Mouse (Mus musculus) G1E (cell line): ENCODE results near the gene Wwox. TPM values are rescaled to one million over a fixed set of nuclear protein-coding genes. Genes with fewer than 3 reads are reported as not detected.

Source experiments
- ATAC-seq: 2 replicates; pipeline ENCODE4 v1.8.0; 2016; ENCODE audit warnings: mild to moderate bottlenecking; ENCODE audit not compliant: insufficient number of reproducible peaks, poor library complexity, low FRiP score, severe bottlenecking; ENCODE audit errors: extremely low read depth
- DNase-seq: peaks from one replicate; pipeline ENCODE4 v3.0.0; 2012; ENCODE audit warnings: low spot score
- H3K27me3 ChIP-seq: 2 replicates; pipeline ENCODE4 v1.6.1; 2012; ENCODE audit warnings: mild to moderate bottlenecking, low read length, inconsistent platforms; ENCODE audit not compliant: insufficient read depth
- H3K36me3 ChIP-seq: replicated peaks from 2 replicates; pipeline ENCODE3; 2012; ENCODE audit warnings: mild to moderate bottlenecking, inconsistent platforms
- H3K4me1 ChIP-seq: 2 replicates; pipeline ENCODE4 v1.6.1; 2012; ENCODE audit warnings: low read depth, low read length, inconsistent platforms, mixed read lengths; ENCODE audit not compliant: insufficient read depth
- H3K4me3 ChIP-seq: 2 replicates; pipeline ENCODE4 v1.5.1; 2012; ENCODE audit warnings: low read depth, mild to moderate bottlenecking, inconsistent platforms, low read length, moderate library complexity, mixed read lengths
- H3K9me3 ChIP-seq: replicated peaks from 2 replicates; pipeline ENCODE4 v1.6.1; 2012; ENCODE audit warnings: inconsistent platforms
- CTCF ChIP-seq: IDR thresholded peaks from 2 replicates; pipeline ENCODE4 v1.5.1; 2012; ENCODE audit warnings: low read depth, low read length, inconsistent platforms, mixed read lengths
- GATA1 ChIP-seq: IDR thresholded peaks from 2 replicates; pipeline ENCODE4 v1.6.1; 2012; ENCODE audit warnings: borderline replicate concordance, low read length, inconsistent platforms, mixed read lengths
- GATA2 ChIP-seq: IDR thresholded peaks from 2 replicates; pipeline ENCODE4 v1.6.1; 2012; ENCODE audit warnings: low read depth, low read length, inconsistent platforms, borderline replicate concordance
- POLR2AphosphoS5 ChIP-seq: IDR thresholded peaks from 2 replicates; pipeline ENCODE4 v1.6.1; 2012; ENCODE audit warnings: low read depth, low read length, inconsistent platforms; ENCODE audit not compliant: insufficient replicate concordance
- TAL1 ChIP-seq: conservative IDR thresholded peaks from 2 replicates; pipeline ENCODE4 v1.6.1; 2012; ENCODE audit warnings: low read depth, low read length, inconsistent platforms, mixed read lengths
- polyA plus RNA-seq: library from polyadenylated mRNA; stranded (reverse); fragments of >175 nt; gene quantifications from 2 replicates; pipeline ENCODE4 v1.2.3, GENCODE M21; 2012
- total RNA-seq, 2 experiments: library from RNA; stranded (forward) in 1 of 2; stranded (reverse) in 1 of 2; fragments of 200-1000 nt in 1 of 2; fragments of >200 nt in 1 of 2; fragmentation: Nextera tagmentation in 1 of 2; gene quantifications; 2 replicates each; pipeline ENCODE4 v1.2.3; 2014 to 2017

Wwox gene
- total and polyA plus RNA-seq, 3 experiments = 5.8 to 33.9 (median 7.2) TPM

DNA sequence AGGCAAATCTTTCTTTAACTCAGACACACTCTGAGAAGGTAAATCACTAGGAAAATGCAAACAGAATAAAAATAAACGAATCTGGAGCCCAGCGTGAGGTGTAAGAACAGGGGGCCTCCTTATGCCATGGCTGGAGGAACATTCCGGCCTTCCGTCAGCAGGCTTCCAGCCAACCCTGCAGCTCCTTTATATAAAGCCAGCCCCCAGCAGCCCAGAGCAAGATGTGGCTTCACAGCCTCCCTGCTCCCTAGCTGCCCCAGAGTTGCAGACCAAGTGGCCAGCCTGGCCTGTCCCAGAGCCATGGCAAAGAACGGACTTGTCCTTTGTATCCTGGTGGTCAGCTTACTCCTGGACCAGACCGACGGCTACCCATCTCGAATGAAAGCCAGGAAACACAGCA is 21.7 kb upstream of the Wwox start, which contains the start of gene Clec3a:
Clec3a (plus strand) TSS at position 301 of the 400 bp plus-strand sequence.
- H3K36me3 ChIP-seq = no peaks in the 10 kb centered on the region
- no peak for DNase-seq
- TF ChIP-seq GATA1 (no peak), TAL1 (no peak), POLR2AphosphoS5 (no peak), CTCF (no peak), GATA2 (no peak)
- peaks cover 21% of the 10 kb centered on the region for H3K9me3 ChIP-seq
- no peaks in the 10 kb centered on the region for H3K4me1 ChIP-seq
- ATAC-seq = no peak
- no peak within 1 kb of the TSS for H3K4me3 ChIP-seq
- no peaks in the 10 kb centered on the region for H3K27me3 ChIP-seq

DNA sequence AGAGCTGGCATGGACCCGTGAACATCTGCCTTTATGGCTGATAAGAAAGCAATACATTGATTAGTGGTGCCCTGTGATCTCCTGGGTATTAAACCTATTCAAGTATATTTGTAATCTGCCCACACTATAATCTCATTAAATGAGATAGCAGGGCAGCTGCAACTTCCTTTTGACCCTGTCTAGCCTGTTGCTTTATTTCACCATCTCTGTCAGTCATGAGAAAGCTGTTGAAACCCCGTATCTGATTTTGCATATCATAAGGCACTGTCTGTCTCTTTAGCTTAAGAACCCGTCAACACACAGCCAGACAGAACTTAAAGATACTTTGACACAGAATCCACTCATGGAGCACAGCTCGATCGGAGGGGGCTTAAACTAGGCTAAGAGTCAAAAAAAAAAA is 21.0 kb upstream of the Wwox start:
- Histone ChIP-seq H3K4me1 (no peaks in the 10 kb centered on the region), H3K36me3 (no peaks in the 10 kb centered on the region), H3K27me3 (no peaks in the 10 kb centered on the region), H3K4me3 (no peak overlapping the region), H3K9me3 (peaks cover 22% of the 10 kb centered on the region)
- ATAC-seq (no peak), DNase-seq (no peak)
- TF ChIP-seq TAL1 = no peak
- TF ChIP-seq POLR2AphosphoS5 = no peak
- TF ChIP-seq GATA1 = no peak
- TF ChIP-seq GATA2 = no peak
- TF ChIP-seq CTCF = no peak

DNA sequence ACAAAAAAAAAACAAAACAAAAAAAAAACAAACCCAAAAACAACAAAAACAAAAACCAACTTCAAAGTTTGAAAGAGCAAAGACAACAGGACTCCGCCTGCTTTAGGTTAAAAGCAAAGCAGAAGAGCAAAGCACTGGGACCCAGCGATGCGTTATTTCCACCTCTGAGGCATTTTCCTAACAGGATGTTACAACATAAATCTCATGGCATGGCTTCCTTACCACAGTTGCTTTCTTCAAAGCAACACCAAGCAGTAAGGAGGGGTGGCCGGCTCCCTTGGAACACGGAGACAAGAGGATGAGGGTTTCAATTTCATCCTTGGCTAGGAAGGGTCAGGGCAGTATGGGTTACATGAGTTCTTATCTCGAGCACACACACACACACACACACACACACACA is 20.6 kb upstream of the Wwox start:
- TF ChIP-seq GATA2 (no peak), TAL1 (no peak), POLR2AphosphoS5 (no peak), CTCF (no peak), GATA1 (no peak)
- Histone ChIP-seq H3K4me3 (no peak overlapping the region), H3K36me3 (no peaks in the 10 kb centered on the region), H3K27me3 (no peaks in the 10 kb centered on the region), H3K4me1 (no peaks in the 10 kb centered on the region), H3K9me3 (peaks cover 26% of the 10 kb centered on the region)
- DNase-seq (no peak), ATAC-seq (no peak)

DNA sequence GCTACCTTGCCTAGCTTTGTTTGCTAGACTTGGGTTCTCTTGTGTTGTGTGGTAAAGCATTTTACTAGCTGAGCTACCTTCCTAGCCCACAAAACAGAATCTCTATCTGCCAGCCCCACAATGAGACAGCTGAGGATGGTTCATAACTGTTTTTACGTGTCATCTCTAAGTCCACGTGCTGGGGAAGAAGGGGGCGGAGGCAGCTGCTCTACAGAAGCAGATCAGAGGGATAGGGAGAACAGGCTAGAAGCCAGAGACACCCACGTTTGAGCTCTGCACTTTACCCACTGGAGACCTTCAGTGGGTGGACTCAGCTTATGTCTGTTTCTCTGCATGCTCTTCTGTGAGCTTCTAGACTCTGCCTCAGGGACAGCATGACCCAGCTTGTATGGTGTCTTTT is 17.9 kb upstream of the Wwox start:
- Histone ChIP-seq H3K36me3 (no peaks in the 10 kb centered on the region), H3K4me1 (no peaks in the 10 kb centered on the region), H3K27me3 (no peaks in the 10 kb centered on the region), H3K9me3 (peaks cover 31% of the 10 kb centered on the region), H3K4me3 (no peak overlapping the region)
- TF ChIP-seq GATA2 (no peak), TAL1 (no peak), POLR2AphosphoS5 (no peak), GATA1 (no peak), CTCF (no peak)
- DNase-seq (no peak), ATAC-seq (no peak)

DNA sequence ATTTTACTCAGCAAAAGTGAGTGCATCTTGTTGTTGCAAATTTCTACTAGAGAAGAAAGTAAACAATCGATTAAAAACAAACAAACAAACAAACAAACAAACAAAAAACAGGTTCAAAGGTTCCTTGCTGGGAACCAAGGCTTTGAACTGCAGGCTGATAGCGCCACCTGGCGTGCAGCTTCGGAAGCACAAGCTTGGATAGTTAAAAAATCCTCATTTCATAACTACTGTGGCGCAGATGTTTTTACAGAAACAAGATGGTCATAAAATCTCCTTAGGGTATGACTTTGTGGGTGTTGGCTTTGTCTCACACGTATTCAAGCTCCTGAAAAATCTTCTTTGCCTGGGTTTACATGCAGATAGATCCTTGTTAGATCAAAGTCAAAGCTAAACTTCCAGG is 1.2 kb upstream of the Wwox start:
- TF ChIP-seq GATA1 (no peak), CTCF (peak; percentile 62; the same call in 1 of the 2 replicates)
- Histone ChIP-seq H3K4me1 (peaks cover 27% of the 10 kb centered on the region), H3K9me3 (no peaks in the 10 kb centered on the region), H3K27me3 (no peaks in the 10 kb centered on the region), H3K4me3 (no peak overlapping the region), H3K36me3 (peaks cover 16% of the 10 kb centered on the region)
- ATAC-seq = no peak
- no peak for DNase-seq

DNA sequence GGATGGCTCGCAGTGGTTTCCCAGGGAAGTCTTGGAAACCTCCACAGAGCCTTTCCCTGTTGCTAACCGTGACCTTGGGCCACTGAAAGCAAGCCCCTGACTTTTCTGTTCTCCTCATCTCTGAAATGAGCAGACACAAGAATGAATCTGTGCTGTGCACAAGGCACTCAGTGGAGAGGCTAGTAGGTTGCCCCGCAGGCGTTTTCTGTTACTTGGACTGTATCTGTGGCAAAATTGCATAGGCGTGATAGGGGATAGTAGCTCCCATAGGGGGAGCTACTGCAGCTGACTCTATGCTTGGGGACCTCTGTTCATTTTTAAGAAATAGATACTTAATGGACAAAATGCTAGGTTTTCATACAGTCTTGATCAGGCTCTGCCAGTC is 742 bp downstream of the Wwox start:
- Histone ChIP-seq H3K9me3 (no peaks in the 10 kb centered on the region), H3K4me1 (peaks cover 27% of the 10 kb centered on the region), H3K4me3 (peak overlapping the region; percentile 99), H3K27me3 (no peaks in the 10 kb centered on the region), H3K36me3 (peaks cover 32% of the 10 kb centered on the region)
- DNase-seq (peak; percentile 27), ATAC-seq (0 out of 2 replicates have a peak, but pooled peaks have one; percentile 19)
- TF ChIP-seq GATA2 (no peak), POLR2AphosphoS5 (no peak), CTCF (no peak), TAL1 (no peak), GATA1 (no peak)
